ENCODE assay signal across 10 mouse cellular contexts in genomic region chr6:128836955-128837334, GRCm38 (mm10). TPM values are rescaled to one million over a fixed set of nuclear protein-coding genes. Genes with fewer than 3 reads are reported as not detected.
DNase-seq lines count a peak whose midpoint lies in the region; ATAC-seq lines count a peak whose summit lies in the region.
"Had no signal": no experiment of that assay in that cellular context is flagged by ENCODE, and none has a peak within 500 bp of the region (broad histone marks: within the 10 kb centered on the region; RNA-seq: fewer than 3 reads in every experiment).

No protein-coding gene starts in this region.

- peak overlapping the region; percentile 89; the same call in 1 of the 2 replicates for H3K27ac ChIP-seq in heart, embryonic 10.5 days
- peak overlapping the region; percentile 81 for H3K27ac ChIP-seq in forebrain, embryonic 13.5 days
- 0 out of 2 replicates have a peak overlapping the region, but pooled peaks have one; percentile 39 for H3K27ac ChIP-seq in liver, embryonic 12.5 days

- H3K9me3 ChIP-seq in heart, embryonic 10.5 days = no peaks in the 10 kb centered on the region
- H3K9me3 ChIP-seq in forebrain, embryonic 13.5 days (replicated peaks) = no peaks in the 10 kb centered on the region
- H3K9me3 ChIP-seq in liver, embryonic 12.5 days (replicated peaks) = no peaks in the 10 kb centered on the region

- 83% methylated on average over 6 of the region's 6 CpGs for WGBS in heart, embryonic 10.5 days
- WGBS in forebrain, embryonic 13.5 days = 85% methylated on average over 6 of the region's 6 CpGs
- WGBS in liver, embryonic 12.5 days (ENCODE audit: insufficient replicate concordance) = 63% methylated on average over 6 of the region's 6 CpGs

- intact Hi-C loops in heart, postnatal 10 days (cut with DNase I) = no loop called here

- H3K9ac ChIP-seq in forebrain, embryonic 13.5 days = peak overlapping the region; percentile 62
- peak overlapping the region; percentile 56; the same call in 1 of the 2 replicates for H3K9ac ChIP-seq in liver, embryonic 12.5 days

- no peaks in the 10 kb centered on the region for H3K36me3 ChIP-seq in heart, embryonic 10.5 days
- no peaks in the 10 kb centered on the region for H3K36me3 ChIP-seq in forebrain, embryonic 13.5 days (ENCODE audit: poor library complexity, severe bottlenecking)
- no peaks in the 10 kb centered on the region for H3K36me3 ChIP-seq in liver, embryonic 12.5 days

- H3K4me1 ChIP-seq in heart, embryonic 10.5 days = peaks cover 15% of the 10 kb centered on the region
- H3K4me1 ChIP-seq in forebrain, embryonic 13.5 days = peaks cover 18% of the 10 kb centered on the region
- peaks cover 41% of the 10 kb centered on the region for H3K4me1 ChIP-seq in liver, embryonic 12.5 days

- peak overlapping the region; percentile 65 for H3K4me2 ChIP-seq in forebrain, embryonic 13.5 days
- H3K4me2 ChIP-seq in liver, embryonic 12.5 days = peak overlapping the region; percentile 86

- peak overlapping the region; percentile 70 for H3K4me3 ChIP-seq in heart, embryonic 10.5 days
- peak overlapping the region; percentile 79 for H3K4me3 ChIP-seq in forebrain, embryonic 13.5 days
- H3K4me3 ChIP-seq in liver, embryonic 12.5 days = peak overlapping the region; percentile 80

- no peak for ATAC-seq in forebrain, embryonic 13.5 days
- ATAC-seq in liver, embryonic 12.5 days = no peak

- no peak for DNase-seq in heart, embryonic 10.5 days (ENCODE audit: low spot score)
- DNase-seq in heart, postnatal 10 days = no peak
- peak; percentile 77 for DNase-seq in A20 (ENCODE audit: low read depth, low spot score)
- DNase-seq in adrenal gland, adult 8-10 months = no peak
- DNase-seq in ovary, postnatal 14 days (ENCODE audit: low spot score) = no peak
- no peak for DNase-seq in spleen, postnatal 4 days (ENCODE audit: low spot score in 2 of 2)
- DNase-seq: right cerebral cortex, postnatal 14 days had no signal

- no peaks in the 10 kb centered on the region for H3K27me3 ChIP-seq in heart, embryonic 10.5 days (ENCODE audit: insufficient read depth, poor library complexity, severe bottlenecking)
- no peaks in the 10 kb centered on the region for H3K27me3 ChIP-seq in forebrain, embryonic 13.5 days
- H3K27me3 ChIP-seq in liver, embryonic 12.5 days (replicated peaks) = no peaks in the 10 kb centered on the region

RNA-seq across cellular contexts. Expression of gene Klrb1b, which starts 10.8 kb away (rescaled TPM):
- not detected in 2 replicates for polyA plus RNA-seq in heart, embryonic 10.5 days (2016; fragmentation: Nextera tagmentation; extraction: Ambion mirVana)
- total RNA-seq in heart, postnatal 10 days (2021) = not detected
- not detected in 2 replicates for polyA plus RNA-seq in forebrain, embryonic 13.5 days (2015; fragmentation: Nextera tagmentation; extraction: Ambion mirVana)
- polyA plus RNA-seq in liver, embryonic 12.5 days (2016; fragmentation: Nextera tagmentation; extraction: Ambion mirVana) = not detected in 2 replicates
- under 1 TPM in 2 of 4 experiments, not detected in 2; 0.17 to 0.31 TPM for total RNA-seq in adrenal gland, adult 8-10 months (2022)
- total RNA-seq: left cerebral cortex, postnatal 14 days had no signal

RNA-seq across cellular contexts. Expression of gene Gm44511, which starts 10.8 kb away (rescaled TPM):
- polyA plus RNA-seq in heart, embryonic 10.5 days (2016; fragmentation: Nextera tagmentation; extraction: Ambion mirVana) = not detected in 2 replicates
- total RNA-seq in heart, postnatal 10 days (2021) = not detected
- polyA plus RNA-seq in forebrain, embryonic 13.5 days (2015; fragmentation: Nextera tagmentation; extraction: Ambion mirVana) = not detected in 2 replicates
- not detected in 2 replicates for polyA plus RNA-seq in liver, embryonic 12.5 days (2016; fragmentation: Nextera tagmentation; extraction: Ambion mirVana)
- total RNA-seq in adrenal gland, adult 8-10 months (2022) = under 1 TPM in 1 of 4 experiments, not detected in 3; 0.54 TPM
- total RNA-seq: left cerebral cortex, postnatal 14 days had no signal

RNA-seq across cellular contexts. Expression of gene Klrb1c, which starts 47.9 kb away (rescaled TPM):
- polyA plus RNA-seq in heart, embryonic 10.5 days (2016; fragmentation: Nextera tagmentation; extraction: Ambion mirVana) = 0.08 TPM in 1 of 2 replicates, not detected in the other
- total RNA-seq in heart, postnatal 10 days (2021) = not detected
- not detected in 2 replicates for polyA plus RNA-seq in forebrain, embryonic 13.5 days (2015; fragmentation: Nextera tagmentation; extraction: Ambion mirVana)
- polyA plus RNA-seq in liver, embryonic 12.5 days (2016; fragmentation: Nextera tagmentation; extraction: Ambion mirVana) = 0.10 TPM in 1 of 2 replicates, not detected in the other
- 1 to 10 TPM in 1 of 4 experiments, under 1 TPM in 3; 0.22 to 1.0 (median 0.56) TPM for total RNA-seq in adrenal gland, adult 8-10 months (2022)
- total RNA-seq: left cerebral cortex, postnatal 14 days had no signal

RNA-seq across cellular contexts. Expression of gene Clec2i, which starts 50.4 kb away (rescaled TPM):
- polyA plus RNA-seq in heart, embryonic 10.5 days (2016; fragmentation: Nextera tagmentation; extraction: Ambion mirVana) = not detected in 2 replicates
- under 1 TPM in 1 of 2 experiments, not detected in 1; 0.10 TPM for total RNA-seq in heart, postnatal 10 days (2021)
- polyA plus RNA-seq in forebrain, embryonic 13.5 days (2015; fragmentation: Nextera tagmentation; extraction: Ambion mirVana) = not detected in 2 replicates
- polyA plus RNA-seq in liver, embryonic 12.5 days (2016; fragmentation: Nextera tagmentation; extraction: Ambion mirVana) = 0.06 TPM in 1 of 2 replicates, not detected in the other
- under 1 TPM in 3 of 4 experiments, not detected in 1; 0.10 to 0.65 (median 0.22) TPM for total RNA-seq in adrenal gland, adult 8-10 months (2022)

RNA-seq across cellular contexts. Expression of gene BC035044, which starts 54.0 kb away (rescaled TPM):
- polyA plus RNA-seq in heart, embryonic 10.5 days (2016; fragmentation: Nextera tagmentation; extraction: Ambion mirVana) = 0.49 and 0.70 TPM in 2 replicates
- under 1 TPM; 0.42 to 0.65 TPM for total RNA-seq in heart, postnatal 10 days (2021)
- polyA plus RNA-seq in forebrain, embryonic 13.5 days (2015; fragmentation: Nextera tagmentation; extraction: Ambion mirVana) = 0.17 and 0.29 TPM in 2 replicates
- polyA plus RNA-seq in liver, embryonic 12.5 days (2016; fragmentation: Nextera tagmentation; extraction: Ambion mirVana) = 6.3 and 6.4 TPM in 2 replicates
- total RNA-seq in adrenal gland, adult 8-10 months (2022) = 1 to 10 TPM in 1 of 4 experiments, under 1 TPM in 2, not detected in 1; 0.35 to 1.0 (median 0.59) TPM

Comparison
In these comparisons a context has a peak if more than half of its experiments do, and no peak if none do; other contexts are left out.
1. H3K27ac ChIP-seq: peak in every context shown above with its lines; median percentile 89 in heart, embryonic 10.5 days; 81 in forebrain, embryonic 13.5 days; 39 in liver, embryonic 12.5 days.